Mouse (Mus musculus): Measurements from ENCODE around the gene Borcs7. TPM values are rescaled to one million over a fixed set of nuclear protein-coding genes. Genes with fewer than 3 reads are reported as not detected.

Gene Borcs7
- total RNA-seq, 1 experiment from 2014 or later: 3.7 TPM

GRCm38 (mm10) chr19:46662214-46662613 lies 27.5 kb upstream of the Borcs7 start:
- ATAC-seq (replicated peaks; ENCODE audit: low read depth, poor library complexity, severe bottlenecking): peak; percentile 29; the same call in 1 of the 2 replicates

DNA sequence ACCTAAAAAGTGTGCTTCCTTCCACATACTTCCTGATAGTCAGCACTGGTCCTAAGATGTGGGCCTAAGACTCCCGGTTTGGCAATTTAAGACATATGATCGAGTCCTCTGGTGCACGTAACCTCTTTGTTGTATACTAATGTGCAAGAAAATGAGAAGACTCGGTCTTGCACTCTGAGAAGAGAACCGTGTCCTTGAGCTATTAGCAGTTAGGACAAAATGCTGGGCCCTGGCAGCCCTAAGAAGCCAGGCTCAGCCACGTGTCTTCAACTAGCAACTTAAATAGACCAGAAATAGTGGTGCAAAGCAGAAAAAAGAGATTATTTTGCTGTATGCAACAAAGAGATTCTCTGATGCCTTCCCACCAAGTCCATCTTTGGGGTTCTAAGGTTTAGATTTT lies 26.9 kb upstream of the Borcs7 start:
- ATAC-seq (replicated peaks; ENCODE audit: low read depth, poor library complexity, severe bottlenecking): no peak

DNA sequence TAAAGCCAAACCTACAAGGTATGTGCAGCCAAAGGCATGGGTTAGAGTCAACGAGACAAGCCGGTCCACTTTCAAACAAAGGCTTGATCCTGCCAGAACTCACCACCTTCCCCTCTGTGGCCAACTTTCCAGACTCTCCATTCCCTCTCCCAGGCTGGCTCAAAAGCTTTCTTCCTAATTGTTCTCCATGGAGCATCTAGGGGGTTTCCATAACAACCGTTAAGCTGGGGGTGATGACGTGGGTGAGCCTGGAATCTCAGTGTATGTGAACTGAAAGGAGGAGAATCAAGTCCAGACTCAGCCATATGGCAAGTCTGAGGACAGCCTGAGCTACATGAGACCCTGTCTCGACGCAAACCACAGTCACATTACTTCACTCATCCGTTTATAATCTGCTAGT lies 24.2 kb upstream of the Borcs7 start:
- no peak for ATAC-seq (replicated peaks; ENCODE audit: low read depth, poor library complexity, severe bottlenecking)

GRCm38 (mm10) chr19:46667300-46667699 lies 22.4 kb upstream of the Borcs7 start:
- no peak for ATAC-seq (replicated peaks; ENCODE audit: low read depth, poor library complexity, severe bottlenecking)

DNA sequence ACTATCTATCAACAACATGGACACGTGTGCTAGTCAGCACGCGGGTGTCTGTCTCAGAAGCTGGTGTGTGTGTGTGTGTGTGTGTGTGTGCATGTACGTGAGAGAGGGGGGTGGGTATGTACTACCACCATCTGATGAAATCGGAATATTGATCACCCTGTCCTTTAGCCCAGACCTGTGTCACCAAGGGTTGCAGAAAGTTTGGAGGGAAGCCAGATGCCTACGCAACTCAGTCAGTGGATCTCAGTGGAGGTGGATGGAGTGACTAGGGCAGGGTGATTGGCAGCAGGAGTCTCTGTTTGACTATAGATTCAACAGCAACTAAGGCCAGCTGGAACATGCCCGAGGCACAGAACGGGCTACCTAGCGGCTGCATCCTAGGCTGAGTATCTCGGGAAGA lies 21.4 kb upstream of the Borcs7 start:
- ATAC-seq (replicated peaks; ENCODE audit: low read depth, poor library complexity, severe bottlenecking): no peak

DNA sequence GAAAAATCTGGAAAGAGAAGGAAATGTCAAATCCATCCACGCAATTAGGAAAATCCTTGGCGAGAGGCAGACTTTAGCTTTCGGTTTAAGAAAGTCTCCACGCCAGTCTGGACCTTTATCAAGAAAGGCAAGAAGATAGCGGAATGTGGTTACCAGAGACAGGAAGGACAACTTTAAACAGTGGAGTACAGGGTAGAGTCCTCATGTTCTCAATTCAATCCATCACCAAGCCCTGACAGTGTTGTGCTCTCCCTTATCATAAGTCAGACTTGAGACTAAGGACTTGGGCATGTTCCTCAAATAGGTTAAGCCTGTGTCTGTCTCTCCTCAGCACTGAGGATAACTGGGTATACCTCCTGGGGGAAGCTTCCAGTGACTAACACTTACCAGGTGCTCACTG lies 19.9 kb upstream of the Borcs7 start:
- ATAC-seq (replicated peaks; ENCODE audit: low read depth, poor library complexity, severe bottlenecking): peak; percentile 49

- peak; percentile 82 for ATAC-seq (replicated peaks; ENCODE audit: low read depth, poor library complexity, severe bottlenecking)
Measured at GRCm38 (mm10) chr19:46670691-46671090, 19.0 kb upstream of the Borcs7 start.

GRCm38 (mm10) chr19:46672766-46673418 lies 16.8 kb upstream of the Borcs7 start, which contains the start of gene Cyp17a1:
Gene Cyp17a1, minus strand, starts transcription at chr19:46673172.
- no peak for ATAC-seq (replicated peaks; ENCODE audit: low read depth, poor library complexity, severe bottlenecking)

DNA sequence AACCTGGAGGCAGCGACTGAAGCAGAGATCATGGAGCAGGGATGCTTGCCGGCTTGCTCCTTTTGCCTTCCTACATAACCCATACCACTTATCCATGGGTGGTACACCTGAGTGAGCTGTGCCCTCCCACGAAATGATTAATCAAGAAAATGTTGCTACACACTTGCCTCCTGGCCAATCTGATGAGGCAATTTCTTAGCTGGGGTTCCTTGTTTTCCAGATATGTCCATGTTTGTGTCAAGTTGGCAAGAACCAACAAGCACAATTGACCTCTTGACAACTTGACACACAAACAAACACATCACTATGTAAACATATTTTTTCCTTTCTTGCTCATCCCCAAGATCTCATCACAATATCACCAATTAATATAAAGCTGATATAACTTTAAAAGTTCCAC lies 14.1 kb upstream of the Borcs7 start:
- ATAC-seq (replicated peaks; ENCODE audit: low read depth, poor library complexity, severe bottlenecking): no peak

- ATAC-seq (replicated peaks; ENCODE audit: low read depth, poor library complexity, severe bottlenecking): peak; percentile 81
Measured at GRCm38 (mm10) chr19:46679720-46680383, 9.9 kb upstream of the Borcs7 start.

DNA sequence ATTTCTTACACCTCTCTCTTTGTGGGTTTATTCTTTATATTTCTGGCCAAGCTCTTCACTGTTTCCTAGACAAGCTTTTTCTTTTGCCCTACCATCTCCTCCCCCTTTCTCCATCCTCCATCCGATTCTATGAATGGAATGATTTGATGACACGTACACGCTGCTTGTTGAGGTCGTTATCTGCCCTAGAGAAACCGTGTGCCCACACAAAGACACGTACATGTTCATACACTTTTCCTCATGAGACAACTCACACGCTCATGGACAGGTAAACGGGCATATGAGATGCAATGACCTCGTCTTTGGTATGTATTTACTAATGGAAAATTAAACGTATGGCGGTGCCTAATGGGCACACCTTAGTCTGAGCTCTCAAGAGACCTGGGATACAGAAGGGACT lies 681 bp downstream of the Borcs7 start:
- ATAC-seq (replicated peaks; ENCODE audit: low read depth, poor library complexity, severe bottlenecking): no peak

GRCm38 (mm10) chr19:46691078-46691477 lies 1.4 kb downstream of the Borcs7 start:
- no peak for ATAC-seq (replicated peaks; ENCODE audit: low read depth, poor library complexity, severe bottlenecking)

DNA sequence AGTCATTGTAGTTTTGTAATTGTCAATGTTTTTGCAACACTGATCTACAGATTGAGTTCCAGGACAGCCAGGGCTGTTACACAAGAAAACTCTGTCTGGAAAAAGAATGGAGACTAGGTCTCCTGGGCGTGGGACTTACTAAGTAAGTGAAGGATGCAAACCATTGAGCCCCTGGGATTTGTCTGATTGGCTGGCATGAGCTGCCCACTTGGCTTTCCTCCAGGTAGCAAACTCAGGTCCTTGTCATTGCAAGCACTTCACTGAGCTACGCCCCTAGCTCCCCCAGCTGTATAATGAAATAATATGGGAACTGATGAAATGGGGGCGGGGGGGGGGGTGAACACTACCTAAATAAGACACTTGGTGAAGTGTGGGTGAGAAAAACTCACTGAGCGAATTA lies 3.4 kb downstream of the Borcs7 start:
- no peak for ATAC-seq (replicated peaks; ENCODE audit: low read depth, poor library complexity, severe bottlenecking)

DNA sequence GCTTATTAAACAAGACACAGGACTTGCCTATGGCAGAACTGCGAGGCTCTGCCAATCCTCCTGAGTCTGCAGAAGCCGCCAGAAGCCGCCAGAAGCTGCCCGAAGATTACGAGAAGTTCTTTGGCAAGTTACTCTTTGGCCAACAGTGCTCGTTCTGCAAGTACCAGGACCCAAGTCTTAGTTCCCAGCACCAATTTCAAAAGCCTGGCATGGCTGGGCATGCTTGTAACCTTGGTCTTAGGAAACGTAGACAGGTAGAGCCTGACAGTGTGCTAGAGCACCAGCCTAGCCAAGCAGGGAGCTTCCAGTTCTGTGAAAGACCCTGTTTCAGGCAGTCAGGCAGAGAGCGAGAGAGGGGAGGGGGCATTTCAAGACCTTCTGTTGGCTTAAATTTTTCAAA lies 6.8 kb downstream of the Borcs7 start:
- no peak for ATAC-seq (replicated peaks; ENCODE audit: low read depth, poor library complexity, severe bottlenecking)

- ATAC-seq (replicated peaks; ENCODE audit: low read depth, poor library complexity, severe bottlenecking): no peak
Measured at GRCm38 (mm10) chr19:46696943-46697342, 7.2 kb downstream of the Borcs7 start.

- ATAC-seq (replicated peaks; ENCODE audit: low read depth, poor library complexity, severe bottlenecking): peak; percentile 63
Measured at GRCm38 (mm10) chr19:46697840-46698517, 8.3 kb downstream of the Borcs7 start.

GRCm38 (mm10) chr19:46699011-46699481 lies 9.3 kb downstream of the Borcs7 start:
- peak; percentile 70; the same call in 1 of the 2 replicates for ATAC-seq (replicated peaks; ENCODE audit: low read depth, poor library complexity, severe bottlenecking)

- no peak for ATAC-seq (replicated peaks; ENCODE audit: low read depth, poor library complexity, severe bottlenecking)
Measured at GRCm38 (mm10) chr19:46701156-46701555, 11.4 kb downstream of the Borcs7 start.

DNA sequence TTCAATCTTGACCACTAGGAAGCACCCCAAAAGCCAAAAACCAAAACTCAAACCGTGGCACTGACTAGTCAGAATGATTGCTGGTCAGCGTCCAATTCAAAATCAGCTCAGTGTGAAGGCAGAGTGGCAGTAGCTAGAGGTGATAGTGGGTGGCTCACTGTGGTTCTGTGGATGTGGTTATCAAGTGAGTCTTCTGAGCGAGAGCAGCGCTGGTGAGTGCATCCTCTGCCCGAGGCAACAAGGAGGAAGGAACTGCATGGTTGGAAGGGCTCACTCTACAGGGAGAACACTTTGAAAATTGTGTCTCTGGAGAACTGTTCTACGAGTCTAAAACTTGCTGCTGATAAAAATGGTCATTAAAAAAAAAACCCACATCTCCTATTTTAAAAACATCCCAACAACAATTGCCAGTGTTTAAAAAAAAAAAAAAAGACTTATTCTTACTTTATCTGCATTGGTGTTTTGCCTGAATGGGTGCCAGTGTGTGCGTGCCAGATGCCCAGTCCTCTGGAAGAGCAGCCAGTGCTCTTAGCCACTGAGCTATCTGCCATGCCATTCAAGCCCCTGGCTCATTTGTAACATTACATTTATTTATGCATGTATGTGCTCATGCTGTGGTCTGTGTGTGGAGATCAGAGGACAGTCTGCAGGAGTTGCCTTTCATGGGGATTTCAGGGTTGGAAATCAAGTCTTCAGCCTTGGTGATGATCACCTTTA lies 16.2 kb downstream of the Borcs7 start:
- peak; percentile 87 for ATAC-seq (replicated peaks; ENCODE audit: low read depth, poor library complexity, severe bottlenecking)

DNA sequence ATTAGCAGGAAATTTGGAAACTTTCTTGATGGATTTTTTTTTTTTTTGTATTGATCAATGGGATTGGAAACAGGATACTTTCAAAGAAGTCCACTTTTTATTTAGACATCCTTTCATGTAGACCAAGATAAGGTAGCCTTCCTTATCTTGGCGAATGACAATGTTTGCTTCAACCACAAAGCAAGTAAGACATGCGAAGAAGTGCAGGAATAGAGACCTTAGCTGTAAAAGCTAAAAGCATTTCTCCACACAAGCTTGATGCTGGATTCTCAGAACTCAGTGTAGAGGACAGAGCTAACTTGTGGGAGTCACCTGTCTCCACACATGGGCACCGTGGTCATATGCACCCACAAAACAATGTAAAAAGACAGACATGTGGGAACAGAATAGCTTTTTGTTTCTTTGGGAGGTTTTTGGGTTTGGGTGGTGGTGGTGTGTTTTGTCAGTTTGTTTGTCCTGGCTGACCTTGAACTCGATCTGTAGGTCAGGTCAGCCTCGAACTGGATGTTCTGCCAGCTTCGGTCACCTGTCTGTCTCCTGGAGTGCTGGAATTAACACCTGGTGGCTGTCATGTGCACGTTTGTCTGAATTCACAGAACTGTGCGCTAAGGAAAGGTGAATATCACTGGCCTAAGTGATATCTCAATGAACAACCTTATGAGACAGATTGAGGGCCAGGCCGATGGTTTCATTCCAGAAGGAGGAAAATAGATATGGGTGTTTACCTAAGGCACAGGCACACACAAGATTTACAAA lies 17.0 kb downstream of the Borcs7 start:
- ATAC-seq (replicated peaks; ENCODE audit: low read depth, poor library complexity, severe bottlenecking): no peak
